Mouse (Mus musculus): ENCODE results near the gene Usp12. TPM values are rescaled to one million over a fixed set of nuclear protein-coding genes. Genes with fewer than 3 reads are reported as not detected.

Gene Usp12
- polyA plus RNA-seq (2015; fragmentation: Nextera tagmentation; extraction: Ambion mirVana), result 13.0 and 15.9 TPM in 2 replicates

DNA sequence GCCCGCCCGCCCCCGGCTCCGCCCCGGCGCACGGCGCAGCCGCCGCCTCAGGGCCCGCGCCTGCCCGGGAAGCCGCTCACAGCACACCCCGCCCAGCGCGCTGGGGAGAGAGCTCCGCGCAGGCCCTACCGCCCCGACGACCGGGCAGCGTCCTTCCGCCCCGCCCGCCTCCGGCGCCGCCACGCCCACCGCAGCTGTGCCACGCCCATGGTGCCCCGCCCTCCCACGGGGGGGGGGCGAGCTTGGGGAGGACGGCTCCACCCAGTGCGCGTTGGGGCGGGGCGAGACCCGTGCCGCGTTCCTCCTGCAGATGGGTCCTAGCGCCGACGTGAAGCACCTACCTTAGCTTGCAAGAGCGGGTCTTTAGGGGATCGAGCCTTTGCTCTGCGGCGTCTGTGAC lies at the start of gene Usp12:
Gene Usp12 (minus strand): TSS at position 154 of the 400 bp plus-strand sequence.
- Histone ChIP-seq H3K4me2 (peak within 1 kb of the TSS; percentile 66), H3K4me1 (peaks cover 25% of the 10 kb centered on the region), H3K9ac (peak within 1 kb of the TSS; percentile 95), H3K36me3 (no peaks in the 10 kb centered on the region), H3K4me3 (peak within 1 kb of the TSS; percentile 97), H3K9me3 (no peaks in the 10 kb centered on the region), H3K27ac (peak within 1 kb of the TSS; percentile 90), H3K27me3 (no peaks in the 10 kb centered on the region)
- peak; percentile 95 for ATAC-seq (ENCODE audit: insufficient number of reproducible peaks, insufficient read depth, low FRiP score, low TSS enrichment, low read depth)
- 2% methylated on average over 19 of the region's 51 CpGs for WGBS

DNA sequence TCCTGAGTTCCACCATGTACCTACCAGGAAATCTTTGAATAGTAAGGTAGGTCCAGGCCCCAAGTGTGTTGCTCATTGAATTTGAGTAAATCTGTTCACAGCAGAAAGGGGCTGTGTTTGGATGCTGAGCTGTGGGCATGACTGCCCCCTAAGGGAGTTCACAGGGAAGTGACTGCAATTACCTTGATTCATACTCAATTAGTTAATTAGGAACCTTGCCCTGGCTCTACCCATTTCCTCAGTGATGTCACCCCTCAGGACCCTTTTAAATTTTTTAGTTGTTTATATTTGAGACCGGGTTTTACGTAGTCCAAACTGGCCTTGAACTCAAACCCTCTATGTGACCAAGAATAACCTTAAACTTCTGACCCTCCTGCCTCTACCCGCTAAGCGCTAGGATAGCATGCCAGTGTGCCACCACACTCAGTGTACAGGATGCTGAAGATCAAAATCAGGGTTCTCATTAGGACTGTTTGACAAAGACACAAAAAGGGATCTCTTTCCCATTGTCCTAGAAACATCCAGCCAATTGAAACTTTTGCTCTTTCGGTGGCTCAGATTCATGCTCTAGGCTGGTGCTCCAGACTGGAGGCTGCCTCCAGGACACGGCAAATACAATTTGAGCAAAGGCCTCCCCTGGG lies 49.6 kb upstream of the Usp12 start:
- Histone ChIP-seq H3K36me3 (peaks cover 3% of the 10 kb centered on the region; the same call in 1 of the 2 replicates), H3K27me3 (no peaks in the 10 kb centered on the region), H3K4me2 (peak overlapping the region; percentile 98), H3K4me3 (peak overlapping the region; percentile 66), H3K9me3 (no peaks in the 10 kb centered on the region), H3K27ac (peak overlapping the region; percentile 55; the same call in 1 of the 2 replicates), H3K4me1 (peaks cover 24% of the 10 kb centered on the region), H3K9ac (peak overlapping the region; percentile 75)
- no peak for ATAC-seq (ENCODE audit: insufficient number of reproducible peaks, insufficient read depth, low FRiP score, low TSS enrichment, low read depth)
- 3% methylated on average over 6 of the region's 6 CpGs for WGBS

DNA sequence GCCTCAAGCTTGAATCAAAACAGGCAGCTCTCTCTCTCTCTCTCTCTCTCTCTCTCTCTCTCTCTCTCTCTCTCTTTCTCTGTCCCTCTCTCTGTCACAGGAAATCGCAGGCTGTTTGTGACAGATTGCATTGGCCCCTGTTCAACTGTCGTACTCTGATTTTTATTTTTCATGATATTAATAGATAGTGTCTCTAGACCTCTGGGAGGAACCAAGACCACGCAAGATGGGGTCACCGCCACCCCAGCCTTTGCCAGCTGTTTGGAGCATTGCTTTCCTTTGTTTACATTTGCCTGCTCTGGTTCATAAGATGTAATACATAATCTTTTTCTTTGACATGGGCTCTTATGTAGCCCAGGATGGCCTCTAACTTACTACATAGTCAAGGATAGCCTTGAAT lies 47.2 kb upstream of the Usp12 start:
- Histone ChIP-seq H3K36me3 (peaks cover 24% of the 10 kb centered on the region), H3K9me3 (no peaks in the 10 kb centered on the region), H3K27me3 (no peaks in the 10 kb centered on the region), H3K4me3 (no peak overlapping the region), H3K9ac (no peak overlapping the region), H3K4me2 (no peak overlapping the region), H3K4me1 (peaks cover 21% of the 10 kb centered on the region), H3K27ac (no peak overlapping the region)
- WGBS, result 90% methylated on average over 4 of the region's 4 CpGs
- no peak for ATAC-seq (ENCODE audit: insufficient number of reproducible peaks, insufficient read depth, low FRiP score, low TSS enrichment, low read depth)

DNA sequence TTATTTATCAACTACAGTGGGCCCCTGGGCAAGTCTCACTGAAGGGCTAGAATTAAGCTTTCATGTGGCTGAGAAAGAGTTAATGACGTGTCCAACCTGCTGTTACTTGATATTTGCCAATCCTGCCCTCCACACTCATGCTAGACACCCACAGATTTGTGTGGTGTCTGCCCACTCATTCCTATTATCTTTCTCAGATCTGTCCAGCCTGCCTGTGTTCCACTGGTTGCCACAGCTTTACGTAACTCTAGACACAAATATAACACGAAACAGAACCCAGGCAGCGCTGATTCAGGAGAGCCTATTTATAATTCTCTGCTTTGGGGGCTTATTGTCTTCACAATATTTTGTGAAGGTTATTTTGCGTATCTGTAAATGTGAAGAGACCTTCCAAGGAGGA lies 46.5 kb upstream of the Usp12 start:
- Histone ChIP-seq H3K4me2 (no peak overlapping the region), H3K27me3 (no peaks in the 10 kb centered on the region), H3K4me3 (no peak overlapping the region), H3K9me3 (no peaks in the 10 kb centered on the region), H3K36me3 (peaks cover 30% of the 10 kb centered on the region), H3K9ac (0 out of 2 replicates have a peak overlapping the region, but pooled peaks have one; percentile 21), H3K27ac (no peak overlapping the region), H3K4me1 (peaks cover 15% of the 10 kb centered on the region)
- WGBS, result 55% methylated on average over 5 of the region's 5 CpGs
- ATAC-seq (ENCODE audit: insufficient number of reproducible peaks, insufficient read depth, low FRiP score, low TSS enrichment, low read depth), result no peak

DNA sequence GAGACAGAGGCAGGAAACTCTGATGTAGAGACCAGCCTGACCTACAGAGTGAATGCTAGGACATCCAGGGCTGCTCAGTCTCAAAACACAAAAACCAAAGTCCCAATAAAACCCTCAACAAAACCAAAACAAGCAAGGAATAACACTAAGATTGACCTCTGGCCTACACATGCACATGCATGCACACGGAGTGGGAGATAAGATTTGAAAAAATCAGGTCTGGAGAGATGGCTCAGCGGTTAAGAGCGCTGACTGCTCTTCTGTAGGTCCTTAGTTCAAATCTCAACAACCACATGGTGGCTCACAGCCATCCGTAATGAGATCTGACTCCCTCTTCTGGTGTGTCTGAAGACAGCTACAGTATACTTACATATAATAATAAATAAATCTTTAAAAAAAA lies 45.6 kb upstream of the Usp12 start:
- 0 out of 2 replicates have a peak, but pooled peaks cover 7% of the 10 kb centered on the region for H3K4me1 ChIP-seq
- no peaks in the 10 kb centered on the region for H3K27me3 ChIP-seq
- H3K9me3 ChIP-seq, result no peaks in the 10 kb centered on the region
- WGBS, result 87% methylated on average over 4 of the region's 4 CpGs
- no peak for ATAC-seq (ENCODE audit: insufficient number of reproducible peaks, insufficient read depth, low FRiP score, low TSS enrichment, low read depth)
- H3K27ac ChIP-seq, result no peak overlapping the region
- no peak overlapping the region for H3K4me2 ChIP-seq
- no peak overlapping the region for H3K4me3 ChIP-seq
- no peak overlapping the region for H3K9ac ChIP-seq
- H3K36me3 ChIP-seq, result peaks cover 39% of the 10 kb centered on the region

DNA sequence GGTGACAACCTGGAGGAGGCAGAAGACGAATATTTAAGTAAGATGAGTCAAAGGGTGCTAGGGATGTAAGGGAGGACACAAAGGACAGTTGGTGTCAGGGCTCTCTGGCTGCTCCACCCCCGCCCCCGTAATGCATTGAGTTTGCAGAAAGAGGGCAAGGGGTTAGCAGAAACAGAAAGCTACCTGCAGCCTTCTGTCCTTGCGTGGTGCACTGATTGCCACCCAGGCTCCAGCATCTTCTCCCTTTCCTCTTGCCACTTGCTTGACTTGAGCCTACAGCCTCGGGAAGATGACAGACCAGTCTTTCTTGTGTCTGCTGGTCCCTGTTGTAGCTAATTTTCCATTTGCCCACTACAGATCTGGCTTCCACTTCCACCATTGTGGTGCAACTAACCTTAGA lies 45.0 kb upstream of the Usp12 start:
- no peak overlapping the region for H3K4me3 ChIP-seq
- H3K9ac ChIP-seq, result no peak overlapping the region
- H3K4me2 ChIP-seq, result no peak overlapping the region
- H3K4me1 ChIP-seq, result peaks cover 7% of the 10 kb centered on the region; the same call in 1 of the 2 replicates
- 68% methylated on average over 5 of the region's 5 CpGs for WGBS
- H3K9me3 ChIP-seq, result no peaks in the 10 kb centered on the region
- H3K27me3 ChIP-seq, result no peaks in the 10 kb centered on the region
- H3K27ac ChIP-seq, result no peak overlapping the region
- no peak for ATAC-seq (ENCODE audit: insufficient number of reproducible peaks, insufficient read depth, low FRiP score, low TSS enrichment, low read depth)
- peaks cover 46% of the 10 kb centered on the region for H3K36me3 ChIP-seq

DNA sequence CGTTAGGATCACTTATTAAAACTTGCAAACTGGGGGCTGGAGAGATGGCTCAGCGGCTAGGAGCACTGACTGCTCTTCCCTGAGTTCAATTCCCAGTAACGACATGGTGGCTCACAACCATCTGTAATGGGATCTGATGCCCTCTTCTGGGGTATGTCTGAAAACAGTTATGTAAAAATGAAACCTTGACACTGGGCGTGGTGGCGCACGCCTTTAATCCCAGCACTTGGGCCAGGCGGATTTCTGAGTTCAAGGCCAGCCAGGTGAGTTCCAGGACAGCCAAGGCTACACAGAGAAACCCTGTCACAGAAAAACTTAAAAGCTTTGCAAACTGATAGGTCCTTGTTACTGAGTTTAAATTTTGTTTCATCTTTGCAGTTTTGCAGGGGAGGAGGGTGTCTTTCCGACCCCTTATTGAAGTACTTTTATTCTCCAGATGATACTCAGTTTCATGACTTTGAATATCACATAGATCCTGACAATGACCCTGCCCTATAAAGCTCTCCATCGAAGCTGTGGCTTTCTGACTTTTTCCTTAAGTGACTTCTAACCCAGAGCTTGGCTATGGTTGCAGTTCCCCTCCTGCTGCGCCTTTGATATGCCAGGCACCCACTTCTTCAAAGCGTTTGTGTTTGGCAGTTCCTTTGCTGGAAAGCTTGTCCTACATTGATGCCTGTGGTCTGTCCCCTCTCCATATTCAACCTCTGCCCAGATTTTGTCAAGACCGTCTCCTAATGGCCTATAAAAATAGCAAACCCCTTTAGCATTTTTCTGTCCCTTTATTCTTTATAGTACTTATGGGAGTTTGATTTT lies 44.2 kb upstream of the Usp12 start:
- Histone ChIP-seq H3K4me2 (no peak overlapping the region), H3K4me1 (peaks cover 11% of the 10 kb centered on the region), H3K9me3 (no peaks in the 10 kb centered on the region), H3K36me3 (peaks cover 53% of the 10 kb centered on the region), H3K9ac (no peak overlapping the region), H3K27me3 (no peaks in the 10 kb centered on the region), H3K4me3 (no peak overlapping the region), H3K27ac (no peak overlapping the region)
- ATAC-seq (ENCODE audit: insufficient number of reproducible peaks, insufficient read depth, low FRiP score, low TSS enrichment, low read depth), result no peak
- WGBS, result 54% methylated on average over 12 of the region's 12 CpGs

DNA sequence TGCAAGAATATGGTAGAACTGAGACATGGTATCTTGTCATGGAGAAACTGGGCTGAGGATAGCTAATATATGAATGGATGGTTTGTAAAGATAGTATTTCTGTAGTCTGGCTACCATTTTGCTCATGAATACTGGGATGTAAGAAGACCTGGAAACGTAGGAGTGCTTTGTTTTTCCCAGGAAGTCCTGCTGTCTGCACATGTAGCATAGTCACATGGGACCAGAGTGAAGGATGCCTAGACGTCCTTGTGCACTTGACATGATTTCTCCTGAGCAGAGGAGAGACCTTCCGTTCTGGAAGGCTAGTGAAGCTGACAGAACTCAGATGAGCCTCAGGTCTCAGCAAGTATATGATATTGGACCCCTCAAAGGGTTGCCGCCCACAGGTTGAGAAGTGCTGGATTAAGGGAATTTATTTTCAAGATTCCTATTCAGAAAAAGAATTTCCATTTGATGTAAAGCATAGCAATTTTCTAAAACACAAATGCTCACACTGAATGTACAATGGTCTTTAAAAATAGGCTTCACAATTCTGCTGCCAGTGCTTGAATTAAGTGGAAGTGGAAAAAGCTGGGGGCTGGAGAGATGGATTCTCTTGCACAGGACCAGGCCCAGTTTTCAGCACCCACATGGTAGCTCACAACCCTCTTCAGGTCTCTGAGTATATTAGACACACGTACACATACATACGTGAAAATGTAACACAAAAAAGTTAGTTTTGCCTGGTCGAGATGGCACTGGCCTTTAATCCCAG lies 43.3 kb upstream of the Usp12 start:
- no peak for ATAC-seq (ENCODE audit: insufficient number of reproducible peaks, insufficient read depth, low FRiP score, low TSS enrichment, low read depth)
- Histone ChIP-seq H3K9me3 (no peaks in the 10 kb centered on the region), H3K36me3 (peaks cover 53% of the 10 kb centered on the region), H3K9ac (no peak overlapping the region), H3K4me2 (no peak overlapping the region), H3K27me3 (no peaks in the 10 kb centered on the region), H3K4me3 (no peak overlapping the region), H3K4me1 (peaks cover 15% of the 10 kb centered on the region), H3K27ac (no peak overlapping the region)
- 64% methylated on average over 7 of the region's 7 CpGs for WGBS

DNA sequence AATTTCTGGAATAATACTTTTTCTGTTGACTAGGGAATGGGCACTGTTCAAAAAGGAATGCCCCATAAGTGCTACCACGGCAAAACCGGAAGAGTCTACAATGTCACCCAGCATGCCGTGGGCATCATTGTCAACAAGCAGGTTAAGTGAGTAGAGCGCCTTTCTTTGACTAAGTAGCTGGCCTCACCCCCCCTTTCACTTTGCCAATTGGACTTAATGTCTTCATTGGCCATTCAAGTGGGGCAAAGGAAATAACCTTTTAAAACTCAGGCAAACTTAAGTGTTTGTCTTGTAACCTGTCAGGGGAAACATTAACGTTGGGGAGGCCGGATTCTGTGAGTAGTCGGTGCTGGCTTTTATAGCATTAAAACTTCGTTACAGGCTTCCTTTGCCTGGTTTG lies 40.2 kb upstream of the Usp12 start:
- H3K4me3 ChIP-seq, result no peak overlapping the region; the same call in 1 of the 2 replicates
- H3K4me2 ChIP-seq, result no peak overlapping the region
- ATAC-seq (ENCODE audit: insufficient number of reproducible peaks, insufficient read depth, low FRiP score, low TSS enrichment, low read depth), result no peak
- no peaks in the 10 kb centered on the region for H3K27me3 ChIP-seq
- peaks cover 50% of the 10 kb centered on the region for H3K36me3 ChIP-seq
- peak overlapping the region; percentile 98; the same call in 1 of the 2 replicates for H3K9ac ChIP-seq
- H3K9me3 ChIP-seq, result no peaks in the 10 kb centered on the region
- peaks cover 15% of the 10 kb centered on the region for H3K4me1 ChIP-seq
- no peak overlapping the region for H3K27ac ChIP-seq
- 89% methylated on average over 8 of the region's 8 CpGs for WGBS

DNA sequence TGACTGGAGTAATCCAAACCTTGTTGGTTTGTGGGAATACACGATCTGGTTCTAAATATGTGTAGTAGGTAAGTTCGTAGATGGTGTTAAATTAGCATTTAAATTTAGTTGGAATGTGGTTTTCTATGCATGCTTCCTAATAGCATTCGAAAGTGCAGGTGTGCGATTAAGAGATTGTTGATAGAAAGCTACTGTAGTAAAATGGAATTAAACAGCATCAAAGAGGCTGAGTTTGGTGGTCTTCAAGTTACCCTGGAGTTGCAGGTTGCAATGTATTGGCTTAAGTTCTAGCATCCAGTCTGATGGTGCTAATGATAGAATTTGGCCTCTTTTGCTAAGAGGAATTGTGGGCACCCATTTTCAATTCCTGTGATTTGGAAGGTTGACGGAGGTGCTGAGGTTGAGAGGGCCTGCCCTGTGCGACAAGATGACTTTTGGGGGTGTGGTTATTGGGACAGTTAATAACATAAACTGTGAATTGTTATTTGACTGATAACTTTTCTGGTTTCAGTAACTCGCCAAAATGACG lies 38.9 kb upstream of the Usp12 start:
- Histone ChIP-seq H3K9me3 (no peaks in the 10 kb centered on the region), H3K4me3 (peak overlapping the region; percentile 94), H3K4me1 (peaks cover 15% of the 10 kb centered on the region), H3K36me3 (peaks cover 47% of the 10 kb centered on the region), H3K4me2 (peak overlapping the region; percentile 79), H3K27me3 (no peaks in the 10 kb centered on the region), H3K27ac (peak overlapping the region; percentile 85), H3K9ac (peak overlapping the region; percentile 98)
- ATAC-seq (ENCODE audit: insufficient number of reproducible peaks, insufficient read depth, low FRiP score, low TSS enrichment, low read depth), result no peak
- WGBS, result 21% methylated on average over 8 of the region's 8 CpGs

DNA sequence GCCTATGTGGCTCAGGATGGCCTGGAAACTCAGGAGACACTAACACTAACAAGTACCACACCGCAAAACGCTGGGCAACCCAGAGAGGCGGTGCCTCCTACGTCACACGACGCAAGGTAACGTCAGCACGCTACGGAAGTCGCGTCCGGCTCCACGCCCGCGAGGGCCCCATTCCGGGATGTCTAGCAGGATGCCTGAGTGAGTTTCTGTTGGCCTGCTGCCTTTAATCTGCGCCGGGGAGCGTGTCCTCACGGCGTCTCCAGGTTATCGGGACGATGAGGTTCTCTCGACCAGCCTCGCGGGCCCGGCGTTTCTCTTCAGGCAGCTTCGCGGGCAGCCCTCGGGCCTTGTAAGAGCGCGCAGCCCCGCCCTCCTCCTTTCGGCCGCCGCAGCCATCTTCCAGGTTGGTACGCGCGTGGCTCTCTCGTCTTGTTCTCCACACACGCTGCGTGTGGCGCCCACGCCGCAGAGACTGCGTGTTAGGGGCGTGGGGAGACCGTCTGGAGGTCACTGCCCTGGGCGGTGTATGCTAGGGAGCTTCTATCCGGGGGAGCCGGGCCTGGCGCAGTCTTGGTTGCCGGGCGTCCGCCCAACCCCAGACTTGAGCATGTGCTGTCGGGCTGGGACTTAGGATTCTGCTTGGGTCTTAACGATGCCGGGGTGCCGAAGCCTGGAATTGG lies 38.1 kb upstream of the Usp12 start, which contains the start of gene Rpl21:
Gene Rpl21 (plus strand): TSS at position 122 of the 680 bp plus-strand sequence.
- Histone ChIP-seq H3K27me3 (no peaks in the 10 kb centered on the region), H3K4me1 (peaks cover 15% of the 10 kb centered on the region), H3K4me2 (peak within 1 kb of the TSS; percentile 79), H3K4me3 (peak within 1 kb of the TSS; percentile 94), H3K36me3 (peaks cover 39% of the 10 kb centered on the region), H3K27ac (peak within 1 kb of the TSS; percentile 85), H3K9me3 (no peaks in the 10 kb centered on the region), H3K9ac (peak within 1 kb of the TSS; percentile 98)
- WGBS, result under 1% methylated on average over 60 of the region's 60 CpGs
- peak; percentile 98 for ATAC-seq (ENCODE audit: insufficient number of reproducible peaks, insufficient read depth, low FRiP score, low TSS enrichment, low read depth)

Data from embryonic facial prominence, embryonic 13.5 days (tissue).